Mouse (Mus musculus) B cell, adult 2 months (primary cell): ENCODE data around the gene Hoxa1.

Experiments used
- DNase-seq, 2 experiments: peaks; one replicate each; pipeline ENCODE4 v3.0.0; 2022

Gene Hoxa1

GRCm38 (mm10) chr6:52158276-52159051, at the start of gene Hoxa1:
Hoxa1 (minus strand) TSS chr6:52158317.
- peak; percentile 62 to 63 for DNase-seq

- no peak for DNase-seq
Measured at GRCm38 (mm10) chr6:52207684-52207976, 49.5 kb upstream of the Hoxa1 start.

- no peak for DNase-seq
Measured at GRCm38 (mm10) chr6:52206882-52207683, 49.0 kb upstream of the Hoxa1 start.

- no peak for DNase-seq
Measured at GRCm38 (mm10) chr6:52205638-52206621, 47.8 kb upstream of the Hoxa1 start.

- no peak for DNase-seq
Measured at GRCm38 (mm10) chr6:52205221-52205620, 47.1 kb upstream of the Hoxa1 start.

- DNase-seq, result no peak
Measured at GRCm38 (mm10) chr6:52204050-52204752, 46.1 kb upstream of the Hoxa1 start, which contains the start of gene Hoxa5. Hoxa5 (minus strand) TSS chr6:52204587.

GRCm38 (mm10) chr6:52203371-52204049, 45.4 kb upstream of the Hoxa1 start:
- no peak for DNase-seq

- no peak for DNase-seq
Measured at GRCm38 (mm10) chr6:52203121-52203370, 44.9 kb upstream of the Hoxa1 start.

GRCm38 (mm10) chr6:52202362-52203120, 44.4 kb upstream of the Hoxa1 start:
- no peak for DNase-seq

- DNase-seq, result no peak
Measured at GRCm38 (mm10) chr6:52201269-52201668, 43.2 kb upstream of the Hoxa1 start.

- no peak for DNase-seq
Measured at GRCm38 (mm10) chr6:52200751-52201250, 42.7 kb upstream of the Hoxa1 start.

- no peak for DNase-seq
Measured at GRCm38 (mm10) chr6:52200073-52200750, 42.1 kb upstream of the Hoxa1 start.

- no peak for DNase-seq
Measured at GRCm38 (mm10) chr6:52197271-52197670, 39.2 kb upstream of the Hoxa1 start.

- no peak for DNase-seq
Measured at GRCm38 (mm10) chr6:52196811-52197210, 38.7 kb upstream of the Hoxa1 start.

- no peak for DNase-seq
Measured at GRCm38 (mm10) chr6:52194690-52195089, 36.6 kb upstream of the Hoxa1 start.

GRCm38 (mm10) chr6:52191860-52192550, 33.9 kb upstream of the Hoxa1 start:
- DNase-seq, result peak; percentile 87 to 90

GRCm38 (mm10) chr6:52190906-52191810, 33.0 kb upstream of the Hoxa1 start, which contains the start of gene Hoxa4:
Hoxa4 (minus strand) TSS chr6:52191753.
- peak in 1 of 2 experiments; percentile 27 for DNase-seq

- DNase-seq, result no peak
Measured at GRCm38 (mm10) chr6:52190410-52190809, 32.3 kb upstream of the Hoxa1 start.

- DNase-seq, result no peak
Measured at GRCm38 (mm10) chr6:52189909-52190308, 31.8 kb upstream of the Hoxa1 start.
